Mouse (Mus musculus): ENCODE results near the gene Mapk6.
"Not testable (repeated sequence)": the region's sequence is repeated elsewhere in the genome, so short reads cannot be mapped to it uniquely, and the experiment has no call there.

Mapk6 gene

GRCm38 (mm10) chr9:75409852-75410378, at the start of gene Mapk6:
Gene Mapk6 (minus strand): TSS chr9:75410005.
- peak; percentile 99 for DNase-seq (ENCODE audit: low spot score)

- no peak for DNase-seq (ENCODE audit: low spot score)
Observed at GRCm38 (mm10) chr9:75455684-75456083, 45.9 kb upstream of the Mapk6 start.

DNA sequence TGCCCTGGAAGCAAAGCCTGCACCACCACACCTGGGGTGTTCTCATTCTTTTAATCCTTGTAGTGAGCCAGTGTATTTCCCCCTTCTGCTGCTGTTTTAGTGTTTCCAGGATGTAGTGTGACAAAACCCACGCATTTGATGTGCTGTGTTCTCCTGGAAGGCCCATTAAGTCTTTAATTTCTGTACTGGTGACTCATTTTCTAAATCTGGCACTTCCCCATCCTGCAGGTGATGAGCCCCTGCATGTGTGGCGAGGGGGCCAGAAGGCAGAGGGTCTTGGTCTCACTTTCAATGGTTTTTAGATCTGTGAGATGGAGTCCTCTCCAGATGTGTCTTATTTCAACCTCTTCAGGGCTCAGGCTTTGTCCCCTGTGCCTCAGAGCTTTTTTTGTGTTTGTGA, 44.2 kb upstream of the Mapk6 start:
- DNase-seq (ENCODE audit: low spot score): no peak

- DNase-seq (ENCODE audit: low spot score): no peak
Observed at GRCm38 (mm10) chr9:75448021-75448420, 38.2 kb upstream of the Mapk6 start.

- not testable (repeated sequence) for DNase-seq (ENCODE audit: low spot score)
Observed at GRCm38 (mm10) chr9:75446574-75446973, 36.8 kb upstream of the Mapk6 start.

DNA sequence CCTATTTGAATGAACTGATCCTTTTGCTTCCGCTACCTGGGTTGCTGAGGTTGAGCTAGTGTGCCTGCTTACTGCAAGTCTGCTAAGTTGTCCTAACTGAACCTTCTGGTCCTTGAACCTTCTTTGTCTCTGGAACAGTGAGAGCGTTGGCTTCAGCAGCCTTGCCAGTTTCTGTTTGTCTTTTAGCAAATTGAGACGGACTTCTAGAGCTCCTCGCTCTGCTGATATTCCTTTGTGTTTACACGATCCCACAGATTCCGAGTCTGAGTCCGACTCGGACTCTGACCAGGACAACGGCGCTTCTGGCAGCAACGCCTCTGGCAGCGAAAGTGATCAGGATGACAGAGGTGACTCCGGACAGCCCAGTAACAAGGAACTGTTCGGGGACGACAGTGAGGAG, 35.2 kb upstream of the Mapk6 start:
- no peak for DNase-seq (ENCODE audit: low spot score)

- DNase-seq (ENCODE audit: low spot score): no peak
Observed at GRCm38 (mm10) chr9:75441691-75442131, 31.9 kb upstream of the Mapk6 start.

DNA sequence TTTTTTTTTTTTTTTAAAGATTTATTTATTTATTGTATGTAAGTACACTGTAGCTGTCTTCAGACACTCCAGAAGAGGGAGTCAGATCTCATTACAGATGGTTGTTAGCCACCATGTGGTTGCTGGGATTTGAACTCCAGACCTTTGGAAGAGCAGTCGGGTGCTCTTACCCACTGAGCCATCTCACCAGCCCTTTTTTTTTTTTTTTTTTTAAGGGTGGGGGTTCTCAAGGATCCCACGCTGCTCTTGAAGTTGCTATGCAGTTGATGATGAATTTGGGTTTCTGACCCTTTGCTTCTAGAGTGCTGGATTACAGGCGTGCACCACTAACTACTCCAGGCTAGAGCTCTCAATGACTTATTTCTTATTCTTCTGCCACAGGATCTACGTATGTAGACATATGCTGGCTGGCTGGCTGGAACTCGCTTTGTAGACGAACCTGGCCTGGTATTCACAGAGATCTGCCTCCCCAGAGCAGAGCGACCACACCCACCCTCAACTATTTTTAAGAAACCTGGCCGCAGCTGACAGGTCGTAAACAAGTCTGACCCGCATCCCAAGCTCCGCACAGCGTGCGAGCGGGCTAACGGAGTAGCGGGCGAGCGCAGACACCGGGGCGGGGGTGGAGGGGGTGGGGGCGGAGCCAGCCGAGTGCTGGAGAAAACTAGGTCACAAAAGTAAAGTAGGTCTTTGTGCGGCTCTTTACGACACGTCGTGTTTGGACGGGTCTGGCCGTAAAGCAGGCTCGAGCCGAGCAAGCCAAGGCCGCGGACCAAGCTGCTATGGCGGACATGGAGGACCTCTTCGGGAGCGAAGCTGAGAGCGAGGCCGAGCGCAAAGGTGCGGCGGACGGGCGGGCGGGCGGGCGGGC, 31.2 kb upstream of the Mapk6 start, which contains the start of gene Leo1:
Gene Leo1 (plus strand): TSS at position 729 of the 871 bp plus-strand sequence.
- DNase-seq (ENCODE audit: low spot score): peak; percentile 68

GRCm38 (mm10) chr9:75437653-75438385, 28.0 kb upstream of the Mapk6 start:
- no peak for DNase-seq (ENCODE audit: low spot score)

- peak; percentile 49 for DNase-seq (ENCODE audit: low spot score)
Observed at GRCm38 (mm10) chr9:75435918-75436317, 26.1 kb upstream of the Mapk6 start.

GRCm38 (mm10) chr9:75435291-75435690, 25.5 kb upstream of the Mapk6 start:
- no peak for DNase-seq (ENCODE audit: low spot score)

GRCm38 (mm10) chr9:75434872-75435271, 25.1 kb upstream of the Mapk6 start:
- no peak for DNase-seq (ENCODE audit: low spot score)

DNA sequence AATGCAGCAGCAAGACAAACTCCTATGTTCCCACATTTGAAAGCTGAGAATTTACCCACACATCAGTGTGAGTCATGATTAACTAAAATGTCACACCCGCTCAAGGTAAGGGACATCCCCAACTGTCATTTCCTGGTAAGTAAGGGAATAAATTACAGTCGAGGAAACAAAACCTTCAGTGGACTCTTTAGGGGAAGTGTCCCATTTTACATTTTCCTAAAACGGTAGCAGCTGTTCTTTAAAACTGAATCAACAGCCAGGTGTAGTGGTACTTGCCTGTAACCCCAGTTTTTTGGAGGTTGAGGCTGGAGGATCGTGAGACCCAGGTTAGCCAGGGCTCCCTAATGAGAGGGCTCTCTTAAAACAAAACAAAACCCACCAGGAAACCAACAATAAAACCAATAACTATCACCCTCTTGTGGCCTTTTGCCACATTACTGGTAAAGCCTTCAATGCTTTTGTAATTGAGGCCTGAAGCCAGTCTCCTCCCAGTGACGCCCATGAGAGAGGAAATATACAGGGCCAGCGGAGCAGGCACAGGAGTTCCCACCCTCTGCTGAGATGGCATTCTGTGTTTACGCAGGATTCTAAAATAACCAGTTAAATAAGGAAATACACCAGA, 24.5 kb upstream of the Mapk6 start:
- peak; percentile 31 for DNase-seq (ENCODE audit: low spot score)

DNA sequence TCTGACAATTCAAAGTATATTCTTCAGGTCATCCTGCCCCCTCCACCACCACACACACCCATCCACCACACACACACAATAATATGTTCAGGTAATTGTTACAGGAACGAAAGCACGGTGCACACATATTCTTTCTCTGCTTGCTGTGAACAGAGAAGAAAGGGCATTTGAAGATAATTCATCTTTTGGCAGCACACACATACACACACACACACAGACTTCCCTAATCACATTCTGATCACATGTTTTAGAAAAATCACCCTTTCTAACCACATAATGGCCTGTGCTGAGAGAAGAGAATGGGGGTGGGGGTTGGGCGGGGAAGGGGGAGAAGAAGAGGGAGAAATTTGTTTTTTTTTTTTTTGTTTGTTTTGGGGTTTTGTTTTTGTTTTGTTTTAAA, 22.9 kb upstream of the Mapk6 start:
- DNase-seq (ENCODE audit: low spot score): no peak

GRCm38 (mm10) chr9:75430822-75431621, 21.2 kb upstream of the Mapk6 start:
- DNase-seq (ENCODE audit: low spot score): no peak

- no peak for DNase-seq (ENCODE audit: low spot score)
Observed at GRCm38 (mm10) chr9:75429657-75430056, 19.9 kb upstream of the Mapk6 start.

DNA sequence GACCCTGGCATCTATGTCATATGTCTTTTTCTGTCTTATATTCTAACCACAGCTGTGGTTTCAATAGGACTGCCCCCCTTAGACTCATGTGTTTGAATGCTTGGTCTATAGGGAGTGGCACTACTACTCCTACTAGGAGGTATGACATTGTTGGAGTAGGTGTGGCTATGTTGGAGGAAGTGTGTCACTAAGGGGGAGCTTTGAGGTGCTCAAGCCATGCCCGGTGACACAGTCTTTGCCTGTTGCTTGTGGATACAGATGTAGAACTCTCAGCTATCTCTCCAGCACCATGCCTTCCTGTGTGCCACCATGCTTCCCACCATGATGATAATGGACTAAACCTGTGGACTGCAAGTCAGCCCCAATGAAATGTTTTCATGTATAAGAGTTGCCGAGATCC, 19.2 kb upstream of the Mapk6 start:
- DNase-seq (ENCODE audit: low spot score): no peak

- no peak for DNase-seq (ENCODE audit: low spot score)
Observed at GRCm38 (mm10) chr9:75428274-75428600, 18.4 kb upstream of the Mapk6 start.

DNA sequence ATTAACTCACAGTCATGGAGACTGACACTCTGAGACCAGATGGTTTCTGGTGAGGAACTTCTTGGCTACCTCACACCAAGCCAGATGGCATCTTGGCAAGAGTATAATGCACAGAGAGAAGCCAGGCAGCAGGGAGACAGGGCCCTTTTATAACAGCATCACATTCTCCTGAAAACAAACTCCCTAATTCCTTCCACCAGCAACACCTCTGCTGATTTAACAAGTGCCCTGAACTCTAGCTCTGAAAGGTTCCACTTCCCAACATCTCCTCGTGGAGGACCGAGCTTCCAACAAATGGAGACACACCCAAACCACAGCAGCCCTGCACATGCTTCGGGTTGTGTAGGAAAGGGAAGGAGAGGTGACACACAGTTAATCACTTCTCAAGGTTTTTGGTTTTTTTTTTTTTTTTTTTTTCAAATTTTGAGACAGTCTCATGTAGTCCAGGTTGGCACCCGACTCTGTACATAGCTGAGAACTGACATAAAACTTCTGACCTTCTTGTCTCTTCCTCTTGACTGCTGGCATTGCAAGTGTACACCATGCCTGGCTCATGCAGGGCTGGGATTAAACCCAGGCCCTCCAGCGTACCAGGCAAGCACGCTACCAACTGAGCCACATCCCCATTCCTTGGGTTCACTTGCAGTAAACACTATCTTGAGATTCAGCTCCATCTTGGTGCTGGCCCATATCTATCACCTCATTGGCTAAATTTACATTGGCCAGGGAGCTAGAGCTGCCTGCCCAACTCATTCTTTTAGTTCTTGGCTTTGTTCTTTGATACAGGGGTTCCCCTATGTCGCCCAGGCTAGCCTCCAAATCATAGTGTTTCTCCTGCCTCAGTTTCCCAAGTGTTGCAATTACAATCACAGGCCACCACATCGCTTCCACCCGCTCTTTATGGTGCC, 17.8 kb upstream of the Mapk6 start:
- DNase-seq (ENCODE audit: low spot score): no peak

GRCm38 (mm10) chr9:75425796-75426391, 16.1 kb upstream of the Mapk6 start:
- DNase-seq (ENCODE audit: low spot score): no peak
